Mouse (Mus musculus) limb, embryonic 11.5 days (tissue): Measurements from ENCODE around the gene Eya4. TPM values are rescaled to one million over a fixed set of nuclear protein-coding genes. Genes with fewer than 3 reads are reported as not detected.

ENCODE experiments used
- ATAC-seq: fragments of 200-750 bp; cut with Nextera tagmentation; 2 replicates; pipeline ENCODE4 v1.8.0; 2017; ENCODE audit warnings: low read depth; ENCODE audit not compliant: insufficient number of reproducible peaks, low FRiP score, low TSS enrichment
- DNase-seq: peaks from one replicate; pipeline ENCODE4 v3.0.0-alpha.2; 2015; ENCODE audit warnings: low spot score
- H3K27ac ChIP-seq: fragments of 300-500 bp; sonication (generic); replicated peaks from 2 replicates; pipeline ENCODE4 v1.5.1; 2014; ENCODE audit warnings: low read depth, mild to moderate bottlenecking, low read length
- H3K27me3 ChIP-seq: fragments of 300-500 bp; sonication (generic); 2 replicates; pipeline ENCODE4 v1.6.1; 2014; ENCODE audit warnings: mild to moderate bottlenecking, low read length, mixed read lengths; ENCODE audit not compliant: control insufficient read depth, insufficient read depth
- H3K36me3 ChIP-seq: fragments of 300-500 bp; sonication (generic); 2 replicates; pipeline ENCODE4 v1.6.1; 2014; ENCODE audit warnings: mild to moderate bottlenecking, low read length, moderate library complexity, mixed read lengths; ENCODE audit not compliant: control insufficient read depth, insufficient read depth
- H3K4me1 ChIP-seq: fragments of 300-500 bp; sonication (generic); 2 replicates; pipeline ENCODE4 v1.6.1; 2014; ENCODE audit warnings: low read length, mixed read lengths; ENCODE audit not compliant: control insufficient read depth, insufficient read depth
- H3K4me2 ChIP-seq: fragments of 300-500 bp; sonication (generic); 2 replicates; pipeline ENCODE4 v1.6.1; 2014; ENCODE audit warnings: low read depth, mild to moderate bottlenecking, moderate library complexity; ENCODE audit not compliant: severe bottlenecking
- H3K4me3 ChIP-seq: fragments of 300-500 bp; sonication (generic); 2 replicates; pipeline ENCODE4 v1.5.1; 2014; ENCODE audit warnings: low read depth, low read length
- H3K9ac ChIP-seq: fragments of 300-500 bp; sonication (generic); 2 replicates; pipeline ENCODE4 v1.6.1; 2014; ENCODE audit warnings: mild to moderate bottlenecking, low read length
- H3K9me3 ChIP-seq: fragments of 300-500 bp; sonication (generic); 2 replicates; pipeline ENCODE4 v1.6.1; 2016; ENCODE audit warnings: low read length; ENCODE audit not compliant: control insufficient read depth
- WGBS: fragments of 180-500 bp; shearing (Covaris S2); extraction: QIAGEN DNeasy Blood & Tissue Kit; methylation state at CpG from one replicate; pipeline ENCODE4 v1.1.7; 2014; 5-methylcytosine and 5-hydroxymethylcytosine counted together
- polyA plus RNA-seq: library from polyadenylated mRNA; unstranded; fragments of >200 nt; fragmentation: Nextera tagmentation; extraction: Ambion mirVana; gene quantifications from 2 replicates; pipeline ENCODE4 v1.2.1, GENCODE M21; 2014

Gene Eya4
- polyA plus RNA-seq, 1 experiment from 2014 or later: 8.9 TPM

- 75% methylated on average over 9 of the region's 9 CpGs for WGBS
- Histone ChIP-seq H3K27me3 (no peaks in the 10 kb centered on the region), H3K36me3 (no peaks in the 10 kb centered on the region), H3K4me2 (no peak overlapping the region), H3K9me3 (no peaks in the 10 kb centered on the region), H3K9ac (no peak overlapping the region), H3K4me3 (no peak overlapping the region), H3K4me1 (no peaks in the 10 kb centered on the region), H3K27ac (no peak overlapping the region)
- DNase-seq: no peak
- no peak for ATAC-seq
Observed at GRCm38 (mm10) chr10:23271050-23271621, 79.5 kb downstream of the Eya4 start.

DNA sequence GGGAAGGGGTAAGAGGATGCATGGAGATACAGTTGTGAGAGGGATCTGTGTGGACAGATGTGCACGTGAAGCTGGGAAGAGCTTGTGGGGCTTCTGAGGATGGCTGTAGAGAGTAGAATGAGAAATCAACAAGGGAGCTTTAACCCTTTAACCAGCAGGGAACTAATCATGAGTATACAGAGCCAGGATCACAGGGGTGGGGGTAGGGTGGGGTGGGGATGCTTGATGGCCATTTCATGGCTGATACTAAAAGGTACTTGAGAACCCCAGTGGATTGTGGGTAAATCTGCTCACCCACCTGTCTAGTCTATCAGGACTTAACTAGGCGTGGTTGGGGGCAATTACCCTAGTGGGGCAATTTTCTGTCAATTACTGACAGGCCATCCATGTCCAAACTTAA lies 80.1 kb downstream of the Eya4 start:
- Histone ChIP-seq H3K4me3 (no peak overlapping the region), H3K9ac (no peak overlapping the region), H3K27me3 (no peaks in the 10 kb centered on the region), H3K27ac (no peak overlapping the region), H3K36me3 (no peaks in the 10 kb centered on the region), H3K4me2 (no peak overlapping the region), H3K9me3 (no peaks in the 10 kb centered on the region), H3K4me1 (no peaks in the 10 kb centered on the region)
- 84% methylated on average over 2 of the region's 2 CpGs for WGBS
- no peak for ATAC-seq
- DNase-seq: no peak

- no peak for ATAC-seq
- H3K9ac ChIP-seq: no peak overlapping the region
Observed at GRCm38 (mm10) chr10:23252180-23252579, 98.4 kb downstream of the Eya4 start.

DNA sequence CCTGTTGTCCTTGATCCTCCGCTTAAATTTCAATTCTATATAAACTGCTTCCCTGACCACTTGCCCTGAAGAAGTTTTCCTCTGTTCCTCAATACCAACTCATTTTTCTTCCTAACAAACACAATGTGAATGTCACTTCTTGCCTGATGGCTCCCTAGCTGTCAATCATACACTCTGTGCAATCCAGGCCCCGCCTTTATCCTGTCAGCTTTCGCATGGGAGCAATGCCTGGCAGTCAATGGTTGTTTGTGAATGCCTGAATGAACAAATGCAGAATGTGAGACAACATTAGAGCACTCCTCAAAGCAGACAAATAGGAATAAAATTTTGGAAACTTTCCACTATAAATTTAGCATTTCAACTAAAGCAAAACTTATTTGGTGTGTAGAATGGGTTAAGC lies 104.1 kb downstream of the Eya4 start:
- H3K4me1 ChIP-seq: no peaks in the 10 kb centered on the region
- no peaks in the 10 kb centered on the region for H3K27me3 ChIP-seq
- no peaks in the 10 kb centered on the region for H3K9me3 ChIP-seq
- WGBS: 91% methylated on average over 3 of the region's 3 CpGs
- no peak overlapping the region for H3K4me2 ChIP-seq
- H3K9ac ChIP-seq: no peak overlapping the region
- no peak overlapping the region for H3K4me3 ChIP-seq
- ATAC-seq: no peak
- H3K36me3 ChIP-seq: no peaks in the 10 kb centered on the region
- no peak overlapping the region for H3K27ac ChIP-seq
- no peak for DNase-seq

More at GRCm38 (mm10) chr10:23252180-23252579, 98.4 kb downstream of the Eya4 start:
- WGBS: 83% methylated on average over 4 of the region's 4 CpGs
- H3K4me1 ChIP-seq: no peaks in the 10 kb centered on the region
- H3K4me2 ChIP-seq: no peak overlapping the region
- DNase-seq: no peak
- no peaks in the 10 kb centered on the region for H3K9me3 ChIP-seq
- no peak overlapping the region for H3K4me3 ChIP-seq
- H3K27ac ChIP-seq: no peak overlapping the region
- H3K27me3 ChIP-seq: no peaks in the 10 kb centered on the region
- no peaks in the 10 kb centered on the region for H3K36me3 ChIP-seq

DNA sequence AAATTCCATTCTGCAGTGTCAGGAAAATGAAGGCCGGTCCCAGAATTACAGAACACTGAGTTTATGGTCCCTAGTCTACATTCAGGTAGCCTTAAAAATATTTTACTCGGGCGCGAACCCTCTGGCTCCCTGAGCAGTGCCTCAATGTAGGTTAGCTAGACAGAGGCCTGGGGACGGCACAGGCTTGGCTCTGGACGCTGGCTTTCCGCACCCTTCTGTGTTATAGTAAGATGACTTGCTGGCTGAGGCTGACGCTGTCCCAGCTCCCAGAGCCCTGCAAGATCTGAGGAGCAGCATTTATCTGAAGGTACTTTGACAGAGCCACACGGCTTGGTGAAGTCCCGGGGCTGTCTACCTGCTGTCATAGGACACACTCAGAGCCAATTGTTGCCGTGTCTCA lies 113.7 kb downstream of the Eya4 start:
- H3K36me3 ChIP-seq: no peaks in the 10 kb centered on the region
- no peak overlapping the region for H3K9ac ChIP-seq
- H3K4me3 ChIP-seq: no peak overlapping the region
- H3K4me1 ChIP-seq: peaks cover 5% of the 10 kb centered on the region; the same call in 1 of the 2 replicates
- H3K27ac ChIP-seq: no peak overlapping the region
- H3K9me3 ChIP-seq: no peaks in the 10 kb centered on the region
- H3K27me3 ChIP-seq: no peaks in the 10 kb centered on the region
- ATAC-seq: no peak
- 56% methylated on average over 11 of the region's 11 CpGs for WGBS
- H3K4me2 ChIP-seq: no peak overlapping the region
- peak; percentile 25 for DNase-seq

- H3K4me2 ChIP-seq: no peak overlapping the region
- DNase-seq (no peak), ATAC-seq (no peak)
- H3K27ac ChIP-seq: no peak overlapping the region
- WGBS: 94% methylated on average over 4 of the region's 4 CpGs
- no peak overlapping the region for H3K4me3 ChIP-seq
- H3K27me3 ChIP-seq: no peaks in the 10 kb centered on the region
- H3K9me3 ChIP-seq: no peaks in the 10 kb centered on the region
- no peaks in the 10 kb centered on the region for H3K36me3 ChIP-seq
- peaks cover 5% of the 10 kb centered on the region; the same call in 1 of the 2 replicates for H3K4me1 ChIP-seq
- no peak overlapping the region for H3K9ac ChIP-seq
Observed at GRCm38 (mm10) chr10:23235405-23235804, 115.2 kb downstream of the Eya4 start.

DNA sequence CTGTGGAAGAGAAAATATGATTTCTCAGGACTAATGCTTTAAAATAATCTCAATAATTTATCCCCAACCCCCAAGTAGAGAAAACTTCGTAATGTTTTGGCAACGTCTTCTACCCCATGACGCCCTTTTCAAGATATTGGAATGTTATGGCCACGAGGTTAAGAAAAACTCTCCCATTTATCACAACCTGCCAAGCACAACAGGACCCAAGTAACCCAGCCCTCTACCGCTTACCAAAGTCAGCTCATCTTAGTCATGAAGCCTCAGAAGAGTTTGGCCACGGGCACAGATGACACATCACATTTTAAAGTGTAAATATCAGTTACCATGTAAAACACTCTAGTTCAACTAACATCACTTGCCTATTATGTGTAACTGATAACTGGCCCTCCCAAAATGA lies 117.2 kb downstream of the Eya4 start:
- WGBS: 73% methylated on average over 6 of the region's 6 CpGs
- no peak overlapping the region for H3K4me2 ChIP-seq
- no peak overlapping the region for H3K4me3 ChIP-seq
- no peak for DNase-seq
- H3K4me1 ChIP-seq: peaks cover 5% of the 10 kb centered on the region; the same call in 1 of the 2 replicates
- no peaks in the 10 kb centered on the region for H3K27me3 ChIP-seq
- H3K36me3 ChIP-seq: no peaks in the 10 kb centered on the region
- no peaks in the 10 kb centered on the region for H3K9me3 ChIP-seq
- no peak overlapping the region for H3K9ac ChIP-seq
- no peak overlapping the region for H3K27ac ChIP-seq
- no peak for ATAC-seq

DNA sequence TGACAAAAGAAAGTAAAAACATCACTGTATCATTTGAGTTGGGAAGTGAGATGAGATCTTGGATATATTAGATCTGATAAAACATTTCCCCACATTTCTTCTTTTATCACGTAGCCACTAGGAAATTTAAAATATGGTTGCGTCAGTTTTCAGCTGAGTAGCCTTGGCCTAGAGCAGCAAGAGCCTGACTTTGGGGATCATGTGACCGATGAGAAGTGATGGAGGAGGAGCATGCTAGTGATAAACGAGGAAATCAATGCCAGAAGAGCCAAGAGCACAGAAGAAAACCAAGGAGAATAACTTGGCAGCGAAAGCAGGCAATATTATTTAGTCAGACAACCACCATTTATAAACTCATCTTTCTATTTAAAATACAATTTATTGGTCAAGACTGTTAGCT lies 119.7 kb downstream of the Eya4 start:
- Histone ChIP-seq H3K27ac (no peak overlapping the region), H3K9ac (no peak overlapping the region), H3K36me3 (no peaks in the 10 kb centered on the region), H3K4me2 (no peak overlapping the region), H3K27me3 (no peaks in the 10 kb centered on the region), H3K9me3 (no peaks in the 10 kb centered on the region), H3K4me1 (no peaks in the 10 kb centered on the region), H3K4me3 (no peak overlapping the region)
- no peak for DNase-seq
- ATAC-seq: no peak
- WGBS: 75% methylated on average over 5 of the region's 5 CpGs

DNA sequence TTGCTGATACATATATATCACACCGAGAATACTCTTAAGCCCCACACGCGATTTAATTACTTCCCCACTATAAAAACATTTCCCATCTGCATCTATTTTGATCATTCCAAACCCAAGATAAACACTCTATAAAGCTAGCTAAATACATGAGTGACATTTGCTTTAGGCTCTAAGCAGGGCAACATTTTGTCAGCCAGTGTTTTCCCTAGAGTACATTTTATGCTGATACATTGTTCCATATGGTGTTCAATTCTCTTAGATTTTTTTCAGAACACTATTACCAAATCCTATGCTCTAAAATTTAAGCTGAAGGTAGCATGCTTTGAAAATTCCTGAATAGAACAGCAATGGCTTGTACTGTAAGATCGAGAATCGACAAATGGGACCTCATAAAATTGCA lies 127.2 kb downstream of the Eya4 start:
- Histone ChIP-seq H3K36me3 (no peaks in the 10 kb centered on the region), H3K4me3 (no peak overlapping the region), H3K4me1 (no peaks in the 10 kb centered on the region), H3K9me3 (no peaks in the 10 kb centered on the region), H3K4me2 (no peak overlapping the region), H3K27ac (no peak overlapping the region), H3K9ac (no peak overlapping the region), H3K27me3 (no peaks in the 10 kb centered on the region)
- 95% methylated on average over 5 of the region's 5 CpGs for WGBS
- no peak for ATAC-seq
- DNase-seq: no peak
